Mouse (Mus musculus) cerebellum, postnatal 10 days (tissue): Measurements from ENCODE around the gene Tap1.

ENCODE experiments used
- DNase-seq, 2 experiments: peaks; one replicate each; pipeline ENCODE4 v3.0.0; 2021; ENCODE audit warnings: mixed read lengths in 2 of 2

Gene Tap1

GRCm38 (mm10) chr17:34179913-34180859 lies 7.2 kb upstream of the Tap1 start:
- no peak for DNase-seq

GRCm38 (mm10) chr17:34183564-34184219 lies 3.7 kb upstream of the Tap1 start:
- no peak for DNase-seq

GRCm38 (mm10) chr17:34185526-34185925 lies 1.8 kb upstream of the Tap1 start:
- DNase-seq, result no peak

- DNase-seq, result no peak
Measured at GRCm38 (mm10) chr17:34186885-34187260, 480 bp upstream of the Tap1 start.

GRCm38 (mm10) chr17:34188010-34188409 lies 657 bp downstream of the Tap1 start:
- DNase-seq, result peak in 1 of 2 experiments; percentile 48

- no peak for DNase-seq
Measured at GRCm38 (mm10) chr17:34188986-34189385, 1.6 kb downstream of the Tap1 start.

GRCm38 (mm10) chr17:34192852-34193251 lies 5.5 kb downstream of the Tap1 start:
- DNase-seq, result no peak

GRCm38 (mm10) chr17:34193468-34193867 lies 6.1 kb downstream of the Tap1 start:
- no peak for DNase-seq

- no peak for DNase-seq
Measured at GRCm38 (mm10) chr17:34194723-34195122, 7.4 kb downstream of the Tap1 start.

GRCm38 (mm10) chr17:34196491-34196890 lies 9.1 kb downstream of the Tap1 start:
- DNase-seq, result no peak

- peak; percentile 96 to 97 for DNase-seq
Measured at GRCm38 (mm10) chr17:34196941-34197894, 9.9 kb downstream of the Tap1 start, which contains the start of gene Psmb8. TSS of gene Psmb8 (plus strand) at chr17:34197721.

- DNase-seq, result peak; percentile 30 to 44
Measured at GRCm38 (mm10) chr17:34197904-34198520, 10.7 kb downstream of the Tap1 start.

- DNase-seq, result no peak
Measured at GRCm38 (mm10) chr17:34198521-34198912, 11.2 kb downstream of the Tap1 start.

GRCm38 (mm10) chr17:34199050-34199619 lies 11.8 kb downstream of the Tap1 start:
- no peak for DNase-seq

GRCm38 (mm10) chr17:34200047-34200446 lies 12.7 kb downstream of the Tap1 start:
- DNase-seq, result no peak

GRCm38 (mm10) chr17:34200772-34201505 lies 13.6 kb downstream of the Tap1 start:
- no peak for DNase-seq

- DNase-seq, result no peak
Measured at GRCm38 (mm10) chr17:34201506-34202055, 14.2 kb downstream of the Tap1 start.

GRCm38 (mm10) chr17:34202760-34203442 lies 15.5 kb downstream of the Tap1 start:
- DNase-seq, result no peak

GRCm38 (mm10) chr17:34203444-34203843 lies 16.1 kb downstream of the Tap1 start, which contains the start of gene Tap2:
TSS of gene Tap2 (plus strand) at chr17:34203527.
- DNase-seq, result no peak
